Mouse (Mus musculus) midbrain, embryonic 13.5 days (tissue): Measurements from ENCODE around the gene Bcl3. TPM values are rescaled to one million over a fixed set of nuclear protein-coding genes. Genes with fewer than 3 reads are reported as not detected.
"Not testable (repeated sequence)": the region's sequence is repeated elsewhere in the genome, so short reads cannot be mapped to it uniquely, and the experiment has no call there.

Experiments
- ATAC-seq: fragments of 200-750 bp; cut with Nextera tagmentation; 2 replicates; pipeline ENCODE4 v1.8.0; 2017; ENCODE audit warnings: mild to moderate bottlenecking, moderate TSS enrichment, moderate library complexity
- H3K27ac ChIP-seq: fragments of 300-500 bp; sonication (generic); 2 replicates; pipeline ENCODE4 v1.5.1; 2015; ENCODE audit warnings: inconsistent platforms, mild to moderate bottlenecking, moderate library complexity
- H3K27me3 ChIP-seq: fragments of 300-500 bp; sonication (generic); 2 replicates; pipeline ENCODE4 v1.6.1; 2015; ENCODE audit warnings: mild to moderate bottlenecking, inconsistent platforms
- H3K36me3 ChIP-seq: fragments of 300-500 bp; sonication (generic); 2 replicates; pipeline ENCODE4 v1.6.1; 2015; ENCODE audit warnings: mild to moderate bottlenecking, inconsistent platforms
- H3K4me1 ChIP-seq: fragments of 300-500 bp; sonication (generic); replicated peaks from 2 replicates; pipeline ENCODE4 v1.6.1; 2015; ENCODE audit warnings: inconsistent platforms
- H3K4me2 ChIP-seq: fragments of 300-500 bp; sonication (generic); replicated peaks from 2 replicates; pipeline ENCODE4 v1.6.1; 2015; ENCODE audit warnings: moderate library complexity, mild to moderate bottlenecking, inconsistent platforms
- H3K4me3 ChIP-seq: fragments of 300-500 bp; sonication (generic); replicated peaks from 2 replicates; pipeline ENCODE4 v1.5.1; 2015; ENCODE audit warnings: mild to moderate bottlenecking, inconsistent platforms
- H3K9ac ChIP-seq: fragments of 300-500 bp; sonication (generic); replicated peaks from 2 replicates; pipeline ENCODE4 v1.6.1; 2015; ENCODE audit warnings: mild to moderate bottlenecking, inconsistent platforms
- H3K9me3 ChIP-seq: fragments of 300-500 bp; sonication (generic); 2 replicates; pipeline ENCODE4 v1.6.1; 2016; ENCODE audit warnings: mild to moderate bottlenecking, inconsistent platforms
- WGBS: fragments of 180-500 bp; shearing (Covaris S2); methylation state at CpG from one replicate; pipeline ENCODE4 v1.1.7; 2015; 5-methylcytosine and 5-hydroxymethylcytosine counted together
- polyA plus RNA-seq: library from polyadenylated mRNA; unstranded; fragments of >200 nt; fragmentation: Nextera tagmentation; extraction: Ambion mirVana; gene quantifications from 2 replicates; pipeline ENCODE4 v1.2.1, GENCODE M21; 2015

Gene Bcl3
- polyA plus RNA-seq, 1 experiment from 2014 or later, result 0.27 TPM

DNA sequence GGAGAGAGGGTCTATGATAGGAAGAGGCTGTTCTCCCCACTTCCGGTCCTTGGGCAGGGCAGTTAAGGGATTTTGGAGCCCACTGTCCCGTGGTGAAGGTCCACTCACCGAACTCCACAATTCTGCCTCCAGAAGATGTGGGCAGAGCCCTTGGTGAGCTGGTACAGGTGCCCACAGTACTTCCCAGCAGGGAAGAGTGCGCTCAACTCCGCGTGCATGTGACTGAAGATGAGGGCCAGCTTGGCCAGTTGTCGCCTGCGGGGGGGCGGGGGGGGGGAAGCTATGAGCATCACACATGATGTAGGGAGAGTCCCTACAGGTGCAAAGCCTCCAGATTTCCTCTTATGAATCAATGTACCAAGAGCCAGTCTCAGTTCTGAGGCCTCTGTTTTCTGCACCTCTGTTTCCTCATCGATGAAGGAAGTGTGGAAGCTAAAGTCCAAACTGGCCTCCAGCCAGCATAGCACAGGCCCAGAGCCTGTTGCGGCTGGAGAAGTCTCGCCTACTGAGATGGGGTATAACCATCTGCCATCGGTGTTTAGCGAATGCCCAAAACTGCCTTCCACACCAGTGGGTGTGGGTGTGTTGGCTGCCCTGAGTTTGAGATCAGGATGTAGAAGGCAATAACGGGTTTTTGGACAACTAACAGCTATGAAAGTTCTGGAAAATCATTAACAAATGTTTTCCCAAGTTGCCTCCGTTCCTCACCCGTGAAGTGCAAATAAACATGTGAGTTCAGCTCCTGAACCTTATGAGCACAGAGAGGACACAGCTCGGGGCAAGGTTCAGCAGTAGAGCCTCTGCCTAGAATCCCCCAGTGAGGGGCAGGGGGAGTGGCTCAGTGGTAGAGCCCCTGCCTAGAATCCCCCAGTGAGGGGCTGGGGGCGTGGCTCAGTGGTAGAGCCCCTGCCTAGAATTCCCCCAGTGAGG lies 29.6 kb downstream of the Bcl3 start:
- WGBS, result 86% methylated on average over 19 of the region's 19 CpGs
- Histone ChIP-seq H3K4me2 (no peak overlapping the region), H3K36me3 (no peaks in the 10 kb centered on the region), H3K9ac (no peak overlapping the region), H3K4me1 (peaks cover 8% of the 10 kb centered on the region), H3K4me3 (no peak overlapping the region), H3K9me3 (no peaks in the 10 kb centered on the region), H3K27ac (no peak overlapping the region), H3K27me3 (peaks cover 38% of the 10 kb centered on the region)
- ATAC-seq, result no peak

DNA sequence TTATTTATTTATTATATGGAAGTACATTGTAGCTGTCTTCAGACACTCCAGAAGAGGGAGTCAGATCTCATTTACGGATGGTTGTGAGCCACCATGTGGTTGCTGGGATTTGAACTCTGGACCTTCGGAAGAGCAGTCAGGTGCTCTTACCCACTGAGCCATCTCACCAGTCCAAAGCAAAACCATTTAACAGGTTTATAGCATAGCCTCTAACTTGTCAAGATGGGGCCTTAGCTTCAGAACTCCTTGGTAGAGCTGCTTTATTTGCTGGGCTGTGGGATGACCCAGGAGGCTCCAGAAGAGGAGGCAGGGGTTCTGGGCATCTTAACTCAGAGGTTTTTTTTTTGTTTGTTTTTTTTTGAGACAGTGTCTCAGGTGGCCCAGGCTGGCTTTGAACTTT lies 31.1 kb downstream of the Bcl3 start:
- not testable (repeated sequence) for H3K27ac ChIP-seq, H3K9ac ChIP-seq, H3K36me3 ChIP-seq, H3K9me3 ChIP-seq, H3K4me1 ChIP-seq, H3K4me2 ChIP-seq, ATAC-seq, H3K4me3 ChIP-seq
- WGBS, result 82% methylated on average over 2 of the region's 2 CpGs
- H3K27me3 ChIP-seq, result peaks cover 26% of the 10 kb centered on the region

- H3K9ac ChIP-seq, result peak overlapping the region; percentile 48; the same call in 1 of the 2 replicates
- peak overlapping the region; percentile 62 for H3K4me2 ChIP-seq
- peaks cover 4% of the 10 kb centered on the region for H3K4me1 ChIP-seq
- under 1% methylated on average over 19 of the region's 19 CpGs for WGBS
- H3K27ac ChIP-seq, result no peak overlapping the region
- peak overlapping the region; percentile 32 for H3K4me3 ChIP-seq
- ATAC-seq, result peak; percentile 73
- H3K27me3 ChIP-seq, result peaks cover 12% of the 10 kb centered on the region; the same call in 1 of the 2 replicates
- no peaks in the 10 kb centered on the region for H3K9me3 ChIP-seq
- H3K36me3 ChIP-seq, result no peaks in the 10 kb centered on the region
Observed at GRCm38 (mm10) chr7:19789904-19790347, 32.6 kb downstream of the Bcl3 start.

DNA sequence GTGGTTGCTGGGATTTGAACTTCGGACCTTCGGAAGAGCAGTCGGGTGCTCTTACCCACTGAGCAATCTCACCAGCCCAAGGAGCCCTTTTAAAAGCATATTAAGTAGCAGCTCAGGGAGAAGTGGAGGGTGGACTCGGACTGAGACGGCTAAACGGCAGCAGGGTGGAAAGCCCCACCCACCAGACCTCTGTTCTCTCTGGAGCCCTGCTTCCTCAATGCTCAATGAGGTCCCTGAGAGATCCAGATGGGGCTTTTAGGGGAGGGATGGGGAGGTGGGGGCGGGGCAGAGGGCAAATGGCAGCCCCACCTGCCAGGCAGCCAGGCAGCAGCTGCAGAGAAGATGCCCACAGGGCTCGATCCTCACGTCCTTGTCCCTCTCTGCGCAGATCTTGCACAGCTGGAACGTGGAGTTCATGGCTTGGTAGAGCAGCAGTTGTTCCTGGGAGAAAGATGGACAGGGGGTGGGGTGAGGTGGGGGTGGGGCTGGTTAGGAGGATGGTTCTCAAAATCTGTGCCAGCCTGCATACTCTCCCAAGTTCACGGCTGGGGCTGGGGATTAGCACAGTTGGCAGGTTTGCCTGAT lies 36.6 kb downstream of the Bcl3 start:
- Histone ChIP-seq H3K4me1 (peaks cover 4% of the 10 kb centered on the region), H3K27me3 (peaks cover 8% of the 10 kb centered on the region; the same call in 1 of the 2 replicates), H3K4me2 (no peak overlapping the region), H3K9ac (no peak overlapping the region), H3K36me3 (no peaks in the 10 kb centered on the region), H3K4me3 (no peak overlapping the region), H3K9me3 (no peaks in the 10 kb centered on the region), H3K27ac (no peak overlapping the region)
- ATAC-seq, result no peak
- 46% methylated on average over 12 of the region's 12 CpGs for WGBS

DNA sequence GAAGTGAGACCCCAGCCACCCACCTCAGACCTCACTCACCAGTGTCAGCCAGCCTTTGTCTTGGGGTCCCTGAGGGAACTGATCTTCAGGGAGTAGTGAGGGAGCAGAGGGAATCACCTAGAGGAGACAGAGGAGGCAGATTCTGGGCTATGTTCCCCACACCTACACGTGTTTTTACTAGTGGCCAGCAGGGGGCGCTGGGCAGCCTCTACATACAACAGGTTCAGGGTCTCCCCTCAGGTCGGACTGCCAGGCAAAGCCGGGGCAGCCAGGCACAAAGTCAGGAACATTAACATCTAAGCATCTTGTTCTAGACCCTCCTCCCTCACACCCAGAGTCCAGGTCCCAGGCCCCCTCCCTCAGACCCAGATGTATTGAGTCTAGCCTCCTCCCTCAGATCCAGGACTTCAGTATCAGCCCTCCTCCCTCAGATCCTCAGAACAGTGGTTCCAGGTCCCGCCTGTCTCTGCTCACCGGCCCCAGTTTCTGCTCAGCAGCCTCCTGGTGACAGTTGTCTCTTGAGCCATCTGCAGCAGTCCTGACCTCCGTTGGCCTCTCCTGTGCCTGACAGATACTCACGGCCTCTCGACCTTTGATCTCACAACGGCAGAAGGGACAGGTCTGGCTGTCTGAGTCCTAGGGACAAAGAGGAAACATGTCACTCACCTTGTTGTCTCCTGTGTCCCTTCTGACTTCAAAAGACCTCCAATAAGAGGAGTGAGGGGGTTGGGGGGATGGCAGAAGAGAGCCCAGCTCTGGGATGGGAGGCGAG lies 37.6 kb downstream of the Bcl3 start:
- H3K36me3 ChIP-seq, result no peaks in the 10 kb centered on the region
- no peak overlapping the region for H3K4me2 ChIP-seq
- no peak overlapping the region for H3K9ac ChIP-seq
- 41% methylated on average over 11 of the region's 11 CpGs for WGBS
- no peaks in the 10 kb centered on the region for H3K27me3 ChIP-seq
- no peak overlapping the region for H3K27ac ChIP-seq
- no peaks in the 10 kb centered on the region for H3K9me3 ChIP-seq
- H3K4me1 ChIP-seq, result peaks cover 3% of the 10 kb centered on the region
- no peak for ATAC-seq
- H3K4me3 ChIP-seq, result no peak overlapping the region

GRCm38 (mm10) chr7:19783630-19784029 lies 38.9 kb downstream of the Bcl3 start:
- Histone ChIP-seq H3K9me3 (no peaks in the 10 kb centered on the region), H3K27ac (no peak overlapping the region), H3K9ac (no peak overlapping the region), H3K4me1 (no peaks in the 10 kb centered on the region), H3K4me2 (no peak overlapping the region), H3K36me3 (no peaks in the 10 kb centered on the region), H3K27me3 (no peaks in the 10 kb centered on the region), H3K4me3 (no peak overlapping the region)
- WGBS, result 78% methylated on average over 8 of the region's 8 CpGs
- ATAC-seq, result no peak

- H3K36me3 ChIP-seq, result no peaks in the 10 kb centered on the region
- no peaks in the 10 kb centered on the region for H3K27me3 ChIP-seq
- H3K4me3 ChIP-seq, result no peak overlapping the region
- no peak overlapping the region for H3K9ac ChIP-seq
- WGBS, result 95% methylated on average over 4 of the region's 4 CpGs
- H3K4me2 ChIP-seq, result no peak overlapping the region
- no peak overlapping the region for H3K27ac ChIP-seq
- no peak for ATAC-seq
- H3K4me1 ChIP-seq, result no peaks in the 10 kb centered on the region
- no peaks in the 10 kb centered on the region; the same call in 1 of the 2 replicates for H3K9me3 ChIP-seq
Observed at GRCm38 (mm10) chr7:19782645-19783044, 39.9 kb downstream of the Bcl3 start.

- 92% methylated on average over 7 of the region's 7 CpGs for WGBS
Observed at GRCm38 (mm10) chr7:19781741-19782140, 40.8 kb downstream of the Bcl3 start.

GRCm38 (mm10) chr7:19779903-19780302 lies 42.7 kb downstream of the Bcl3 start:
- ATAC-seq, result no peak
- no peaks in the 10 kb centered on the region for H3K36me3 ChIP-seq
- 83% methylated on average over 4 of the region's 4 CpGs for WGBS
- no peak overlapping the region for H3K9ac ChIP-seq
- H3K4me3 ChIP-seq, result no peak overlapping the region
- no peak overlapping the region for H3K4me2 ChIP-seq
- H3K4me1 ChIP-seq, result no peaks in the 10 kb centered on the region
- no peaks in the 10 kb centered on the region; the same call in 1 of the 2 replicates for H3K9me3 ChIP-seq
- no peaks in the 10 kb centered on the region for H3K27me3 ChIP-seq
- H3K27ac ChIP-seq, result no peak overlapping the region

More at GRCm38 (mm10) chr7:19781741-19782140, 40.8 kb downstream of the Bcl3 start:
- no peak overlapping the region for H3K9ac ChIP-seq
- H3K4me3 ChIP-seq, result no peak overlapping the region
- no peaks in the 10 kb centered on the region for H3K4me1 ChIP-seq
- no peak overlapping the region for H3K27ac ChIP-seq
- no peak for ATAC-seq
- no peak overlapping the region for H3K4me2 ChIP-seq
- no peaks in the 10 kb centered on the region; the same call in 1 of the 2 replicates for H3K9me3 ChIP-seq
- H3K36me3 ChIP-seq, result no peaks in the 10 kb centered on the region
- no peaks in the 10 kb centered on the region for H3K27me3 ChIP-seq

DNA sequence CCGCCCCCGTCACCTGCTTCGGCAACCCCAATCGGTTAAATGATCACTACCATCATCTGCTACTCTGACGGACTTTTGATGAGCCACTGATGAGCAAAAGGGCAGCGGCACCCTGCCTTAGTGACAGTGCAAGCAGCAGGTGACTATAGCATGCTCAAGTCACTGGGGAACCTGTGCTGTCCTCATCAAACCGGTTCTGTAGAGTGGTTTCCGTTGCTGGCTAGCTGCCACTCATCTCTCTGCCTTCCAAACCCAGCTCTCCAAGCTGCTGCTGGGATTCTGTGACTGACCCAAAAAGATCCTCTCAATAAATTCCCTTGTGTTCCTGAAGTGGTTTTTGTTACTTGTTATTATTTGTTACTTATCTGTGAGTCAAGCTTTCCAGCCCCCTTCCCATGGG lies 43.9 kb downstream of the Bcl3 start:
- H3K9ac ChIP-seq, result no peak overlapping the region
- no peak overlapping the region for H3K4me3 ChIP-seq
- H3K4me1 ChIP-seq, result no peaks in the 10 kb centered on the region
- no peaks in the 10 kb centered on the region; the same call in 1 of the 2 replicates for H3K9me3 ChIP-seq
- 89% methylated on average over 8 of the region's 8 CpGs for WGBS
- no peaks in the 10 kb centered on the region for H3K36me3 ChIP-seq
- no peak overlapping the region for H3K4me2 ChIP-seq
- ATAC-seq, result no peak
- no peak overlapping the region for H3K27ac ChIP-seq
- H3K27me3 ChIP-seq, result no peaks in the 10 kb centered on the region

DNA sequence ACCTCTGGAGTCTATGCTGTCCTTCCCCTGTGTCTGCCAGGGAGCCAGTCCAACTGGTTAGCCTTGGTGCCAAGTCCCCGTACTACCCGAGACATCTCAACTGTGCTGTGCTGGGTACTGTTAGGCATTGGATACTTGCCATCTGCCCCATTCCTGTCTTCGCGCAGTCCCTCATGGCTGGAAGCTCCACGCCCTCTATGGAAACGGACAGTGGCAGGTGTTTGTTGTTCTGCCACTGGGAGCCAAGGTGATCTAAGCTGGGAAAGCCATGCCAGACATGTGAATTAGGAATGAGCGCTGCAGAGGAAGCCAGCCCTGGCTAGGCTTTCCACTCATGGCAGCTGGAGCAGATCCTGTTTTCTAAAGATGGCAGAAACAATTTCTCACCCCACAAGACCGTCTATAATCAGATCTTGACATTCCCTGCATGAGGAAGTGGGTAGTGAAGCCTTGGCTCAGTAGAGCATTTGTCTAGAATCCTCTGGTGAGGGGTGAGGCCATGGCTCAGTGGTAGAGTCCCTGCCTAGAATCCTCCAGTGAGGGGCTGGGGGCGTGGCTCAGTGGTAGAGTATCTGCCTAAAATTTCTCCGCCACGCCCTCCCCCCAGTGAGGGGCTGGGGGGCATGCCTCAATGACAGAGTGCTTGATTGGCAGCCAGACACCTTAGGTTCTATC lies 45.4 kb downstream of the Bcl3 start:
- H3K36me3 ChIP-seq, result no peaks in the 10 kb centered on the region
- no peak overlapping the region for H3K4me2 ChIP-seq
- H3K27me3 ChIP-seq, result 0 out of 2 replicates have a peak, but pooled peaks cover 1% of the 10 kb centered on the region
- no peak for ATAC-seq
- H3K9me3 ChIP-seq, result no peaks in the 10 kb centered on the region; the same call in 1 of the 2 replicates
- 90% methylated on average over 11 of the region's 11 CpGs for WGBS
- no peak overlapping the region for H3K4me3 ChIP-seq
- H3K27ac ChIP-seq, result no peak overlapping the region
- no peak overlapping the region for H3K9ac ChIP-seq
- H3K4me1 ChIP-seq, result no peaks in the 10 kb centered on the region
